Mouse (Mus musculus) liver, embryonic 16.5 days (tissue): ENCODE measurements around the gene 4933406M09Rik. TPM values are rescaled to one million over a fixed set of nuclear protein-coding genes. Genes with fewer than 3 reads are reported as not detected.

Experiments used
- ATAC-seq: fragments of 200-750 bp; cut with Nextera tagmentation; 2 replicates; pipeline ENCODE4 v1.8.0; 2017; ENCODE audit warnings: low read depth, mild to moderate bottlenecking, moderate number of reproducible peaks, moderate library complexity
- H3K27ac ChIP-seq: fragments of 300-500 bp; sonication (generic); 2 replicates; pipeline ENCODE4 v1.5.1; 2014; ENCODE audit warnings: mild to moderate bottlenecking, low read length
- H3K27me3 ChIP-seq: fragments of 300-500 bp; sonication (generic); 2 replicates; pipeline ENCODE4 v1.6.1; 2014; ENCODE audit warnings: low read depth, low read length, mixed read lengths; ENCODE audit not compliant: control insufficient read depth, insufficient read depth
- H3K36me3 ChIP-seq: fragments of 300-500 bp; sonication (generic); 2 replicates; pipeline ENCODE4 v1.6.1; 2014; ENCODE audit warnings: mild to moderate bottlenecking; ENCODE audit not compliant: control insufficient read depth, insufficient read depth
- H3K4me1 ChIP-seq: fragments of 300-500 bp; sonication (generic); 2 replicates; pipeline ENCODE4 v1.6.1; 2014; ENCODE audit warnings: low read depth, low read length, mixed read lengths; ENCODE audit not compliant: control insufficient read depth
- H3K4me2 ChIP-seq: fragments of 300-500 bp; sonication (generic); 2 replicates; pipeline ENCODE4 v1.6.1; 2014; ENCODE audit warnings: low read depth, low read length, mixed read lengths
- H3K4me3 ChIP-seq: fragments of 300-500 bp; sonication (generic); 2 replicates; pipeline ENCODE4 v1.5.1; 2014; ENCODE audit warnings: low read depth, mild to moderate bottlenecking, low read length
- H3K9ac ChIP-seq: fragments of 300-500 bp; sonication (generic); 2 replicates; pipeline ENCODE4 v1.6.1; 2014; ENCODE audit warnings: low read depth, low read length
- H3K9me3 ChIP-seq: fragments of 300-500 bp; sonication (generic); replicated peaks from 2 replicates; pipeline ENCODE4 v1.6.1; 2016; ENCODE audit warnings: low read length; ENCODE audit not compliant: control insufficient read depth
- WGBS: fragments of 180-500 bp; shearing (Covaris S2); extraction: QIAGEN DNeasy Blood & Tissue Kit; methylation state at CpG from one replicate; pipeline ENCODE4 v1.1.7; 2014; ENCODE audit not compliant: insufficient replicate concordance; 5-methylcytosine and 5-hydroxymethylcytosine counted together
- polyA plus RNA-seq: library from polyadenylated mRNA; unstranded; fragments of >200 nt; fragmentation: Nextera tagmentation; extraction: Ambion mirVana; gene quantifications from 2 replicates; pipeline ENCODE4 v1.2.1, GENCODE M21; 2015

The 4933406M09Rik gene
- polyA plus RNA-seq, 1 experiment from 2014 or later = not detected

DNA sequence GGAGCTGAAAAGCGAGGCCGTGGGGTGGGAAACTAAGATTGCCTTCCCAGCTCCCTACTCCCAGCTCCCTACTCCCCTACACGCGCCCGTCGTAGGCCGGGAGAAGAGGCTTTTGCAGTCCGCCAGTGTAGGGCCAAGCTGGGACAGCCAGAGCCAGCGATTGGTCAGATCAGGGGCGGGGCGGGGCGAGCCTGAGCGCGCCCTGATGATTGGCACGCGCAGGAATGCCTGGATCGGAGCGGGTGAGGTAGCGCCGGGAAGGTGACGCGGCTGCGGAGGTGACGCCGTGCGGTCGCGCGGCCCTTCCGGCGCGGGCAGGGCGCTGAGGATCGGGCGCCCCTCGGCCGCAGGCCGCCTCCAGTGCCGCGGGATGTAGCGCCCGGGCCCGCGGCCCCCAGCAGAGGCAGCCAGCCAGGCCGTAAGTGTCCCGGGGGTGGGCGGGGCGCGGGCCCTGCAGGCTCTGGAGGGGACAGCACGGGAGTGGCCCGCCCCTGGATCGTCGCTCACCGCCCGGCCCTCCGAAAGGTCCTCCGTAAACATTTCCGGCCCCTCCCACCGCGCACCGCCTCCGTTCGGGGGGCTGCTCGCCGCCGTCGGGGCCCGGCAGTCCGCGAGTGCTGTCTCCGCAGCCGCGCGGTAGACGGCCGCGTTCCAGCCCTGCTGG is 29.6 kb downstream of the 4933406M09Rik start, which contains the start of gene Adipor1:
Gene Adipor1, plus strand, starts transcription at position 211 of the 664 bp plus-strand sequence.
- Histone ChIP-seq H3K36me3 (peaks cover 9% of the 10 kb centered on the region; the same call in 1 of the 2 replicates), H3K4me1 (peaks cover 48% of the 10 kb centered on the region), H3K27ac (peak within 1 kb of the TSS; percentile 99), H3K27me3 (no peaks in the 10 kb centered on the region), H3K4me3 (peak within 1 kb of the TSS; percentile 88), H3K4me2 (peak within 1 kb of the TSS; percentile 77), H3K9me3 (no peaks in the 10 kb centered on the region), H3K9ac (peak within 1 kb of the TSS; percentile 96)
- under 1% methylated on average over 67 of the region's 77 CpGs for WGBS
- peak; percentile 97 for ATAC-seq

DNA sequence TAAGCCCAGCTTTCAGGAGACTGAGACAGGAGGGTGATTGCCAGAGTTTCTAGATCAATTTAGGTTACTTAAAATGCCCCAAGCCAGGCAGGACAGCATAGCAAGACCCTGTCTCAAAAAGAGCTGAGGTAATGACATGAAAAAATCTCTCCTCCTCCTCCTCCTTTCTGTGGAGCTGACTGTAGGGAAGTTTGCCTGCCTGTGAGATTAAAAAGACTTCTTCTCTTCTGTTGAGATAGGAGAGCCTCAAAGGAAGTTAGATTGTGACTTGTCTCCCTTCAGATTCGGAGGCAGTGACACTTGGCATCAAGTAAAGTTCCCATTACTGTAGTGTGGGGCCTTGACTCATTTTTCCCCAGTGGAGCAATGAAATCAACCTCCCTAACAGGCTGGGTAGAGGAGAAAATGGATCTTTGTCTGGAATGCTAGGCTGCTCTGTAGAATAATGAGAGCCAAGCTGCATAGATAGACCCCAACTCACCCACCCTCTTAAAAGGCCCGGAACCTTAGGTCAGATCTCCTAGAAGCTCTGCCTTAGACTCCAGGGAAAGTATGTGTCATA is 32.8 kb downstream of the 4933406M09Rik start:
- peaks cover 77% of the 10 kb centered on the region for H3K4me1 ChIP-seq
- peak overlapping the region; percentile 4 for H3K9ac ChIP-seq

DNA sequence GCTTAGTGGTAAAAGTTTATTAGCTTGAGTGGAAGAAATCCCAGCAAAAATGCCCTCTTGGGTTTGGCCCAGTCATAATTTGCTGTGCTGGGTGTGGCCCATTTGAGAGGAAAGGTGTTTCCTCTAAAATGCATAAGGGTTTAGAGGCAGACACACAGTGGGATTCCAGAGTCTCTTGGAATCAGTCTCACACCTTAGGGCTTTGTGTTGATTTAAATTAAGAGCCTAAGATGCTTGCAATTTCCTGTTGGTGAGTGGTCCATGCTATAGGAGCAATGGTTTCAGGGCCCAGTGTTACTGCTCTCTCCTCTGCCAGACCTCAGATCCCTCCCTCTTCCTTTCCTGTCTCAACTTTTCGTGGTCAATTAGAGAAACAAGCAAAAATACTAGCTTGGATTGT is 33.4 kb downstream of the 4933406M09Rik start:
- Histone ChIP-seq H3K4me1 (peaks cover 81% of the 10 kb centered on the region), H3K27me3 (no peaks in the 10 kb centered on the region), H3K36me3 (peaks cover 13% of the 10 kb centered on the region), H3K4me2 (peak overlapping the region; percentile 71), H3K27ac (peak overlapping the region; percentile 78), H3K4me3 (peak overlapping the region; percentile 88), H3K9ac (peak overlapping the region; percentile 42), H3K9me3 (no peaks in the 10 kb centered on the region)
- WGBS = 0% methylated on average over 1 of the region's 1 CpGs
- no peak for ATAC-seq

More for the DNA sequence above, 32.8 kb downstream of the 4933406M09Rik start:
- H3K4me3 ChIP-seq = peak overlapping the region; percentile 88
- H3K36me3 ChIP-seq = peaks cover 11% of the 10 kb centered on the region
- ATAC-seq = no peak
- 48% methylated on average over 2 of the region's 2 CpGs for WGBS
- H3K9me3 ChIP-seq = no peaks in the 10 kb centered on the region
- peak overlapping the region; percentile 71 for H3K4me2 ChIP-seq
- peak overlapping the region; percentile 78 for H3K27ac ChIP-seq
- no peaks in the 10 kb centered on the region for H3K27me3 ChIP-seq

DNA sequence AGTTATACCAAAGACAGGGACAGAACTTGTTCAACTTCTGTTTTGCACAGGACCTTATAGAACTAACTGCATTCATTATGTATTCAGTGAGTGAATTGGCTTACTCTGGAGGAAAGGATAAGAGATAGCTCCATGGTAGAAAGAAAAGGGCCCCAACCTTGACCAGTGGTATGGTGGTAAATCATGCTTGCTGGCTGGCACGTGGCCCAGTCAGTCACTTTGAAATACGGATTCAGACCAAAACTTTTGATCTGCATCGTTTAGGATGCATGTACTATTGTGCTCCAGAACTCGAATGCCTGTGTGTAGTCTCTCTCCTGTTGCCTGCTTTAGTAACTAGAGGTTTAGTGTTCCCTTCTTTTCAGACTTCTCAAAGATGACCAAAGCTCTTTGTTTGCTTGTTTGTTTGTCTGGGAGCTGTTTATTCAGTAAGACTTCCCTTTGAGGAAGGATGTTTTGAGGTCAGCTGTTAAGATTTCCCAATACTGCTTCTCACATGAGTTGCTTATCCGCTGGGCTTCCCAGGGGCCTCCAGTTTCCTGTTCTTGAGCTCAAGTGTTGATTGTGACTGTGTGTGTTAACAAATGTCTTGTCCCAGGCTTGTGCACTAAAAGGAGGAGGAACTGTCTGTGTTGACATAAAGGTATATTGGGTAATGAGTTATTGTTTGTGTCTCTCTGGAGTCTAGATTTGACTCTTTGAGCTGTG is 34.2 kb downstream of the 4933406M09Rik start:
- ATAC-seq = no peak
- H3K4me1 ChIP-seq = peaks cover 81% of the 10 kb centered on the region
- H3K9me3 ChIP-seq = no peaks in the 10 kb centered on the region
- peaks cover 20% of the 10 kb centered on the region for H3K36me3 ChIP-seq
- no peaks in the 10 kb centered on the region for H3K27me3 ChIP-seq
- WGBS = 13% methylated on average over 5 of the region's 5 CpGs
- H3K27ac ChIP-seq = peak overlapping the region; percentile 78
- H3K9ac ChIP-seq = peak overlapping the region; percentile 42
- peak overlapping the region; percentile 71 for H3K4me2 ChIP-seq
- H3K4me3 ChIP-seq = peak overlapping the region; percentile 88

DNA sequence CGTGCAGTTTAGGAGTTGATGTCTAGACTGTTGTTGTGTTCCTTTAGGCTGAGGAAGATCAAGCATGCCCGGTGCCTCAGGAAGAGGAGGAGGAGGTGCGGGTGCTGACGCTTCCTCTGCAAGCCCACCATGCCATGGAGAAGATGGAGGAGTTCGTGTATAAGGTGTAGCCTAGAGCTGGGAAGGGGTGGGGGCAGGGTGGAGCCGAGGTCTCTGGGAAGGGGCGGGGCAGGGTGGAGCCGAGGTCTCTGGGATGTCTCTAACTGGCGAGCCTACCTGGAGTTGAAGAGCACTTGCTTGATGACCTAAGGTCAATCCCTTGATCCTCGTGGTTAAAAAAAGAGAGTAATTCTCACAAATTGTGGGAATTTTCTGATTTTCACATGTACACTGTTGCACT is 38.2 kb downstream of the 4933406M09Rik start:
- no peaks in the 10 kb centered on the region for H3K9me3 ChIP-seq
- no peaks in the 10 kb centered on the region for H3K27me3 ChIP-seq
- WGBS = 47% methylated on average over 10 of the region's 10 CpGs
- peaks cover 47% of the 10 kb centered on the region for H3K36me3 ChIP-seq
- 0 out of 2 replicates have a peak overlapping the region, but pooled peaks have one; percentile 1 for H3K4me3 ChIP-seq
- peak overlapping the region; percentile 44 for H3K4me2 ChIP-seq
- H3K4me1 ChIP-seq = peaks cover 82% of the 10 kb centered on the region
- ATAC-seq = peak; percentile 73
- peak overlapping the region; percentile 12 for H3K9ac ChIP-seq
- H3K27ac ChIP-seq = peak overlapping the region; percentile 88

DNA sequence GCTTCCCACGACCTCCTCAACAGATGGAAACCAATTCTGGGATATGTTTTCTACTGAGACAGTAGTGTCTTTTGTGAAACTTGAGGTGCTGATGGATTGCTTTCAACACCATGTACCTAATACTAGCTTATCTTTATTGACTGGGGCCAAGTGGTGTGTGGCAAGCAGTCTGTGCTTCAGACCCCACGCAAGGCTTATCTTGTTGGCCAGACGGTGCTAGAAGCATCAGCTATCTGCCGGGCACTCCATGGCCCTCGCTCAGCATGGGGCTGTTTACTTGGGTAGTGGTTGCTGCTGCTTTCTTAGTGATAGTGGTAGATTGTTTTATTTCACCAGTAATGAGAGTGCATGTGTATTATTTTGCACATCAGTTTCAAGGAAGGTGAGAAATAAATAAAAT is 40.5 kb downstream of the 4933406M09Rik start:
- Histone ChIP-seq H3K4me2 (peak overlapping the region; percentile 54), H3K27me3 (no peaks in the 10 kb centered on the region), H3K9ac (peak overlapping the region; percentile 54), H3K9me3 (no peaks in the 10 kb centered on the region), H3K4me3 (no peak overlapping the region), H3K27ac (peak overlapping the region; percentile 93), H3K4me1 (peaks cover 58% of the 10 kb centered on the region), H3K36me3 (peaks cover 66% of the 10 kb centered on the region)
- WGBS = 18% methylated on average over 5 of the region's 5 CpGs
- peak; percentile 99 for ATAC-seq

DNA sequence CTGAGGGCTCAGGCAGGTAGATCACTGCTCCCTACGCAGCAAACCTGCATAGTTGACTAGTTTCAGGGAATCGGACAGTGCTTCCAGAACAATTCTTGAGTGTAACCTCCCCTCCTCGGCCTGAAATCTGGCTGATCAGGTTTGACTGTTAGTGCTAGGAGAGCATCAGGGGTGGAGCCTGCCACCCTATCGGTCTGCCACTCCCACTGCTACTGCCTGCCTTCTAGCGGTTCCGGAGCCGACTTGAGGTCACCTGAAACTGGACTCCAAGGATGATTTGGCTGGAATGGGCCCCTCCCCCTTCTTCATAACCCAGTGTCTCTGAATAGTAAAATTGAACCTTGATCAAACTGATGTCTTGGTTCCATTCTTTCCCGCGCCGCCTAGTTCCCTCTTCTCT is 47.3 kb downstream of the 4933406M09Rik start:
- H3K27ac ChIP-seq = no peak overlapping the region
- peaks cover 49% of the 10 kb centered on the region for H3K36me3 ChIP-seq
- no peak overlapping the region for H3K9ac ChIP-seq
- H3K9me3 ChIP-seq = no peaks in the 10 kb centered on the region
- ATAC-seq = no peak
- peaks cover 15% of the 10 kb centered on the region for H3K4me1 ChIP-seq
- no peak overlapping the region for H3K4me3 ChIP-seq
- whole genome bisulfite sequencing = 82% methylated on average over 10 of the region's 10 CpGs
- no peaks in the 10 kb centered on the region for H3K27me3 ChIP-seq
- no peak overlapping the region for H3K4me2 ChIP-seq

DNA sequence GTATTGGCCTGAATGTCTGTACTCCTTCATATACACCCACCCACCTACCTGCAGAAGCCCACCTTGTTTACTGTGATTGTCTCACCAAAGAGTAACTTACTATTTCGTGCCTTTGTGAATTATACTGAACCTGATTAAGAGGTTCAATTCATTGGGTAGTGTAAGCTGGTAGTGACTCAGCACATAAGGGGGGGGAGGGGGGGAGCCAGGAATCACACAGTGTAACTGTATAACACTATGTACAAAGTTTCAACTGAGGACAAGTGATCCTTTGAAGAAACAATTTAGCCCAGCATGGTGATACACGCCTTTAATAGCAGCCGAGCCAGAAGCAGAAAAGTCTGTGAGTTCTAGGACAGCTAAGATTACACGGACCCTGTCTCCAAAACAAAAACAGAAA is 47.7 kb downstream of the 4933406M09Rik start:
- Histone ChIP-seq H3K27me3 (no peaks in the 10 kb centered on the region), H3K4me1 (peaks cover 14% of the 10 kb centered on the region), H3K9me3 (no peaks in the 10 kb centered on the region), H3K4me3 (no peak overlapping the region), H3K27ac (no peak overlapping the region), H3K4me2 (no peak overlapping the region), H3K9ac (no peak overlapping the region), H3K36me3 (peaks cover 44% of the 10 kb centered on the region)
- no peak for ATAC-seq
- WGBS = 76% methylated on average over 4 of the region's 4 CpGs
